Mouse (Mus musculus) urinary bladder, postnatal 36 days (tissue): ENCODE data around the gene Cspg4.
A peak's percentile ranks its signal among the peaks of the same experiment; 100 is the strongest.

Source experiments
- DNase-seq, 2 experiments: peaks; one replicate each; pipeline ENCODE4 v3.0.0; 2022; ENCODE audit warnings: low spot score in 2 of 2, mixed read lengths in 1 of 2

Gene Cspg4

GRCm38 (mm10) chr9:56864216-56864729 lies 560 bp upstream of the Cspg4 start, which contains the start of gene Odf3l1:
TSS of gene Odf3l1 (minus strand) at chr9:56864679.
- no peak for DNase-seq

GRCm38 (mm10) chr9:56865673-56866400 lies 1.0 kb downstream of the Cspg4 start:
- no peak for DNase-seq

- no peak for DNase-seq
Measured at GRCm38 (mm10) chr9:56866430-56866829, 1.6 kb downstream of the Cspg4 start.

GRCm38 (mm10) chr9:56868292-56868691 lies 3.5 kb downstream of the Cspg4 start:
- DNase-seq = no peak

- DNase-seq = no peak
Measured at GRCm38 (mm10) chr9:56869552-56869951, 4.7 kb downstream of the Cspg4 start.

GRCm38 (mm10) chr9:56870778-56871177 lies 5.9 kb downstream of the Cspg4 start:
- no peak for DNase-seq

GRCm38 (mm10) chr9:56871191-56871590 lies 6.4 kb downstream of the Cspg4 start:
- no peak for DNase-seq

- no peak for DNase-seq
Measured at GRCm38 (mm10) chr9:56872105-56872903, 7.5 kb downstream of the Cspg4 start.

GRCm38 (mm10) chr9:56873097-56873496 lies 8.3 kb downstream of the Cspg4 start:
- no peak for DNase-seq

- no peak for DNase-seq
Measured at GRCm38 (mm10) chr9:56876784-56877183, 12.0 kb downstream of the Cspg4 start.

- DNase-seq = no peak
Measured at GRCm38 (mm10) chr9:56877284-56877683, 12.5 kb downstream of the Cspg4 start.

GRCm38 (mm10) chr9:56880790-56881189 lies 16.0 kb downstream of the Cspg4 start:
- no peak for DNase-seq

- no peak for DNase-seq
Measured at GRCm38 (mm10) chr9:56881539-56882082, 16.8 kb downstream of the Cspg4 start.

- DNase-seq = no peak
Measured at GRCm38 (mm10) chr9:56882283-56882682, 17.4 kb downstream of the Cspg4 start.

- no peak for DNase-seq
Measured at GRCm38 (mm10) chr9:56882818-56883217, 18.0 kb downstream of the Cspg4 start.

GRCm38 (mm10) chr9:56883470-56883869 lies 18.6 kb downstream of the Cspg4 start:
- DNase-seq = no peak

GRCm38 (mm10) chr9:56884328-56884727 lies 19.5 kb downstream of the Cspg4 start:
- no peak for DNase-seq

- DNase-seq = no peak
Measured at GRCm38 (mm10) chr9:56886113-56886512, 21.3 kb downstream of the Cspg4 start.

GRCm38 (mm10) chr9:56886601-56887000 lies 21.8 kb downstream of the Cspg4 start:
- no peak for DNase-seq

- no peak for DNase-seq
Measured at GRCm38 (mm10) chr9:56887581-56887980, 22.7 kb downstream of the Cspg4 start.

- DNase-seq = peak; percentile 55 to 72
Measured at GRCm38 (mm10) chr9:56889817-56890216, 25.0 kb downstream of the Cspg4 start.

- DNase-seq = no peak
Measured at GRCm38 (mm10) chr9:56890522-56891250, 25.9 kb downstream of the Cspg4 start.
